Mouse (Mus musculus) forebrain, postnatal 0 days (tissue): Measurements from ENCODE around the gene Krtap28-13. TPM values are rescaled to one million over a fixed set of nuclear protein-coding genes. Genes with fewer than 3 reads are reported as not detected.

Experiments
- ATAC-seq: fragments of 200-750 bp; cut with Nextera tagmentation; 2 replicates; pipeline ENCODE4 v1.8.0; 2017; ENCODE audit warnings: mild to moderate bottlenecking, moderate library complexity
- DNase-seq: peaks from one replicate; pipeline ENCODE4 v3.0.0-alpha.2; 2015
- H3K27ac ChIP-seq: fragments of 300-500 bp; sonication (generic); 2 replicates; pipeline ENCODE4 v1.5.1; 2014; ENCODE audit warnings: low read depth, mild to moderate bottlenecking, antibody characterized with exemption, low read length, moderate library complexity, mixed read lengths
- H3K27me3 ChIP-seq: fragments of 300-500 bp; sonication (generic); 2 replicates; pipeline ENCODE4 v1.6.1; 2014; ENCODE audit warnings: mild to moderate bottlenecking, low read length, mixed read lengths; ENCODE audit not compliant: insufficient read depth
- H3K36me3 ChIP-seq: fragments of 300-500 bp; sonication (generic); 2 replicates; pipeline ENCODE4 v1.6.1; 2014; ENCODE audit warnings: mild to moderate bottlenecking, moderate library complexity; ENCODE audit not compliant: insufficient read depth
- H3K4me1 ChIP-seq: fragments of 300-500 bp; sonication (generic); 2 replicates; pipeline ENCODE4 v1.6.1; 2014; ENCODE audit warnings: antibody characterized with exemption; ENCODE audit not compliant: insufficient read depth
- H3K4me2 ChIP-seq: fragments of 300-500 bp; sonication (generic); 2 replicates; pipeline ENCODE4 v1.6.1; 2014; ENCODE audit warnings: low read depth, mild to moderate bottlenecking, moderate library complexity
- H3K4me3 ChIP-seq: fragments of 300-500 bp; sonication (generic); 2 replicates; pipeline ENCODE4 v1.5.1; 2014; ENCODE audit warnings: low read depth, low read length, mixed read lengths
- H3K9ac ChIP-seq: fragments of 300-500 bp; sonication (generic); 2 replicates; pipeline ENCODE4 v1.6.1; 2014; ENCODE audit warnings: mild to moderate bottlenecking
- H3K9me3 ChIP-seq: fragments of 300-500 bp; sonication (generic); 2 replicates; pipeline ENCODE4 v1.6.1; 2016; ENCODE audit warnings: low read length
- CTCF ChIP-seq: sonication (generic); IDR thresholded peaks from 2 replicates; pipeline ENCODE4 v1.5.1; 2016; ENCODE audit warnings: antibody characterized with exemption, control low read depth, low read depth
- polyA plus RNA-seq: library from polyadenylated mRNA; unstranded; fragments of >200 nt; fragmentation: Nextera tagmentation; extraction: Ambion mirVana; gene quantifications from 2 replicates; pipeline ENCODE4 v1.2.1, GENCODE M21; 2015
- total RNA-seq: library from RNA; depleted of rRNA; stranded (reverse); fragments of >200 nt; gene quantifications from 2 replicates; pipeline ENCODE4 v1.2.3, GENCODE M21; 2014; rRNA removed

Gene Krtap28-13
- total and polyA plus RNA-seq, 2 experiments from 2014 or later = not detected

DNA sequence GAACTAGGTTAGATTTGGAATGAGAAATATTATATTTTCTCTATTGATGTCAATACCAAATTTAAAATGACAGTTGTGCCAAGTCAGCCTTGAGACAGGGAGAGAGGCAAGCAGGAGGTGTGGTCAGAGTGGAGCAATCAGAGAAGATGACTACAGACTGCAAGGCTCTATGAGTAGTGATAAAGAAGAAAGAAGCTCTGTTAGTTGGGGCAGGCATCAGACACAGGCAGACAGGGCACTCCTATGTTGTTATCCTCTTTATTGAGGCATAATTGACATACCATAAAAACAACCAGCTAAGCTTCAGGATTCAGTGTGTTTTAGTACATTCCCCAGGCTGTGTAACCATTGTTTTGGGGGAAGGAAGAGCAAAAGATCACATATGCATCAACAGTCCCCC is 50.3 kb downstream of the Krtap28-13 start:
- Histone ChIP-seq H3K4me2 (no peak overlapping the region), H3K27me3 (no peaks in the 10 kb centered on the region), H3K27ac (no peak overlapping the region), H3K9me3 (no peaks in the 10 kb centered on the region), H3K4me1 (no peaks in the 10 kb centered on the region), H3K9ac (no peak overlapping the region), H3K36me3 (no peaks in the 10 kb centered on the region), H3K4me3 (no peak overlapping the region)
- DNase-seq = no peak
- ATAC-seq = no peak
- no peak for TF ChIP-seq CTCF

Other genes with a start within 250 kb of the Krtap28-13 start
- 104 and 114 TPM in 2 replicates for gene Agfg1, start 221.4 kb upstream of the Krtap28-13 start, total RNA-seq
- 19.4 and 22.2 TPM in 2 replicates for gene Agfg1, start 221.4 kb upstream of the Krtap28-13 start, polyA plus RNA-seq
- not detected in 2 replicates for gene A030005L19Rik, start 147.6 kb upstream of the Krtap28-13 start, total RNA-seq
- gene A030005L19Rik, start 147.6 kb upstream of the Krtap28-13 start, polyA plus RNA-seq = not detected in 2 replicates
- gene A030014E15Rik, start 136.0 kb upstream of the Krtap28-13 start, total RNA-seq = 0.54 TPM in 1 of 2 replicates, not detected in the other
- not detected in 2 replicates for gene A030014E15Rik, start 136.0 kb upstream of the Krtap28-13 start, polyA plus RNA-seq
- not detected in 2 replicates for gene Gm6217, start 129.5 kb upstream of the Krtap28-13 start, total RNA-seq
- not detected in 2 replicates for gene Gm6217, start 129.5 kb upstream of the Krtap28-13 start, polyA plus RNA-seq
- not detected in 2 replicates for gene A030003K21Rik, start 117.5 kb upstream of the Krtap28-13 start, total RNA-seq
- 0.18 TPM in 1 of 2 replicates, not detected in the other for gene A030003K21Rik, start 117.5 kb upstream of the Krtap28-13 start, polyA plus RNA-seq
- gene Gm7544, start 104.9 kb upstream of the Krtap28-13 start, total RNA-seq = not detected in 2 replicates
- gene Gm7544, start 104.9 kb upstream of the Krtap28-13 start, polyA plus RNA-seq = not detected in 2 replicates
- not detected in 2 replicates for gene Gm47955, start 100.6 kb upstream of the Krtap28-13 start, total RNA-seq
- gene Gm47955, start 100.6 kb upstream of the Krtap28-13 start, polyA plus RNA-seq = not detected in 2 replicates
- not detected in 2 replicates for gene Gm47959, start 60.4 kb upstream of the Krtap28-13 start, total RNA-seq
- gene Gm47959, start 60.4 kb upstream of the Krtap28-13 start, polyA plus RNA-seq = not detected in 2 replicates
- 0.85 and 1.3 TPM in 2 replicates for gene Slc19a3, start 22.5 kb upstream of the Krtap28-13 start, total RNA-seq
- gene Slc19a3, start 22.5 kb upstream of the Krtap28-13 start, polyA plus RNA-seq = 0.69 and 0.99 TPM in 2 replicates
- not detected in 2 replicates for gene Krtap28-10, start 18.4 kb upstream of the Krtap28-13 start, total RNA-seq
- gene Krtap28-10, start 18.4 kb upstream of the Krtap28-13 start, polyA plus RNA-seq = not detected in 2 replicates
- not detected in 2 replicates for gene Gm47969, start 16.0 kb upstream of the Krtap28-13 start, total RNA-seq
- gene Gm47969, start 16.0 kb upstream of the Krtap28-13 start, polyA plus RNA-seq = not detected in 2 replicates
- not detected in 2 replicates for gene A030005K14Rik, start 1.6 kb upstream of the Krtap28-13 start, total RNA-seq
- not detected in 2 replicates for gene A030005K14Rik, start 1.6 kb upstream of the Krtap28-13 start, polyA plus RNA-seq
- gene Ccl20, start 55.8 kb downstream of the Krtap28-13 start, total RNA-seq = not detected in 2 replicates
- gene Ccl20, start 55.8 kb downstream of the Krtap28-13 start, polyA plus RNA-seq = 0.21 TPM in 1 of 2 replicates, not detected in the other
- gene Daw1, start 98.8 kb downstream of the Krtap28-13 start, total RNA-seq = 2.0 and 2.5 TPM in 2 replicates
- 0.93 and 1.6 TPM in 2 replicates for gene Daw1, start 98.8 kb downstream of the Krtap28-13 start, polyA plus RNA-seq